Mouse (Mus musculus): ENCODE data around the gene Fam196a.

DNA sequence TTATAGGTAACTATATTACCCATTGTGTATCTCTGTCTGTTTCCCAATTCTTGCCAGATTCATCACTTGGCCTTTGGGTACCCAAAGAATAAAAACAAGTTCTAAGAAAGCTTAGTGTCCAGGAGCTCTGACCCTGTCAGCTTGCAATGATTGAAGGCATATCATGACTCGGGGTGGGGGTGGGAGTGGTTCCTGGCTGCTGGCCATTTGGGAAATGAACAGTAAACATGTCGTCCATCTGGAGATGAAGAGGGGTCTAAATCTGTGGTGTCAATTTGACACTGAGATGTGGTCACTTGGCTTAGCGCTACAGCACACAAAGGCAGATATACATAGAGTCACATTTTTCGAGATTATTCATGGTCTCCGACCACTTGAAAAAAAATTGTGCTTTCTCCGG, 54.7 kb downstream of the Fam196a start:
- TF ChIP-seq GATA1 (IDR thresholded peaks at IDR 0.05; ENCODE audit: low read length) (no peak), TAL1 (IDR thresholded peaks at IDR 0.05; ENCODE audit: low read length) (no peak)

Measured in erythroblast, embryonic 14.5 days (primary cell).